Mouse (Mus musculus) lung, postnatal 0 days (tissue): ENCODE measurements around the gene Nfe2l3.

Experiments used
- CTCF ChIP-seq: IDR thresholded peaks from 2 replicates; pipeline ENCODE4 v1.5.1; 2016; ENCODE audit warnings: antibody characterized with exemption, mild to moderate bottlenecking
- EP300 ChIP-seq: IDR thresholded peaks from 2 replicates; pipeline ENCODE4 v1.6.1; 2016; ENCODE audit warnings: antibody characterized with exemption, mild to moderate bottlenecking, control low read depth

GRCm38 (mm10) chr6:51454949-51455348 lies 22.5 kb downstream of the Nfe2l3 start:
- TF ChIP-seq CTCF = no peak
- no peak for TF ChIP-seq EP300
